Mouse (Mus musculus): Measurements from ENCODE around the gene Pomgnt1. TPM values are rescaled to one million over a fixed set of nuclear protein-coding genes. Genes with fewer than 3 reads are reported as not detected.
A peak's percentile ranks its signal among the peaks of the same experiment; 100 is the strongest.

Pomgnt1 gene
- total RNA-seq, 2 experiments from 2014 or later = 62.4 to 63.5 TPM

DNA sequence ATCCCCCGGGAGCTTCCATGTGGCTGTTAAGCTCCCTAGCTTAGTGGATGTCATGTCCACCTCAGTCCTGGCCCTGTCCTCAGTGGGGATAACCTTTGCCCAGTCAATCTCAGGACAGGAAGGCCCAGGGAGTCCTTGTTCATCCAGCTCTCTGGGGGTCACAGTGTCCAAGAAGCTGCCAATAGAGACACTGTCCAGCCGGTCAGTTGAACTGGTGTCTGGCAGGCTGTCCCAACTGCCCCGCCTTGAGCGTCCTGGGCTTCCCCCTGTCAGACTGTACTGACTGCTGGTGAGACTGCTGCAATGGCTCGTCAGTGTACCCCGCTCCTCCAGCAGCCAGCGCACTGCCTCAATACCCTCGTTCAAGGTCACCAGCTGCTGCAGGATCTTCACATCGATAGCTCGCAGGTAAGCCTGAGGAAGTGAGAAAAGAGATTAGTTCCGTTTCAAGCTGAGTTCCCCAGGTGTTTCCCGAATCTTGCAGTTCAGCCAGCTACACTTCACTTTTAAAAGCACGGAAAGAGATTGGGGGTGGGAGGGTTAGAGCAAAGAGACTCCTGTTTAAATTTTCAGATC is 13.9 kb downstream of the Pomgnt1 start:
- DNase-seq = no peak

DNA sequence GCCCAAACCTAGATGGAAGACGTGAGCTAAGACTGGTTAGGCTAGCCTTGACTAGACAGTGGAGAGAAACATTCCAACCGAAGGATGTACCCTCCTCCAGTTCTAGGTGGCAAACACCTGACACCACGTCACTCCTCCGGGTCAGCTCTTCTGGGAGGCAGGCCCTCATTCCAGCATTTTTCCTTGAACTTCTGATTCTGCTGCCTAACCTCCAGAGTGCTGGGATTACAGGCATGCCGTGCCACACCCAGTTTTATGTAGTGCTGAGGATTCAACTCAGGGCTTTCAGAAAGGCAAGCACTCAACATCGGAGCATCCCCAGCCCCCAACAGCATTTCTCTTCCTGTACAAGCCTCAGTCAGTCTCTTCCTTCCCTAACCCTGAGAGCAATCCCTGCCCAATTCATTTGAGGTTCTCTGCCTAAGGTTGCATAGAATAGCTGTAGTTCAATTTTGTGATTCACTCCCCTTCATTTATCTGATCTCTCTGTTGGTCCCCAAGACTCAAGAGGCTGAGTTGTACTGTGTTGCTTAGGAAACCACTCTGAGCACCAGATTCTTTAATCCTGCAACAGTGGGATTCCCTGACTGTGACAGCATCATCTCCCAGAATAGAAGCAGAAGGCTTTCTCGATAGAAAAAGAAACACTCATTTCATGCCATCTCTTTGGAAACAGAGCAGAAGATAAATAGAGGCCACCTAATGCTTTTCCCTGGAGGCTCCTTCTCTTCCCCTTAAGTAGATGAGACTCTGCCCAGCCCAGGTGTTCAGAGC is 17.3 kb downstream of the Pomgnt1 start:
- no peak for DNase-seq

DNA sequence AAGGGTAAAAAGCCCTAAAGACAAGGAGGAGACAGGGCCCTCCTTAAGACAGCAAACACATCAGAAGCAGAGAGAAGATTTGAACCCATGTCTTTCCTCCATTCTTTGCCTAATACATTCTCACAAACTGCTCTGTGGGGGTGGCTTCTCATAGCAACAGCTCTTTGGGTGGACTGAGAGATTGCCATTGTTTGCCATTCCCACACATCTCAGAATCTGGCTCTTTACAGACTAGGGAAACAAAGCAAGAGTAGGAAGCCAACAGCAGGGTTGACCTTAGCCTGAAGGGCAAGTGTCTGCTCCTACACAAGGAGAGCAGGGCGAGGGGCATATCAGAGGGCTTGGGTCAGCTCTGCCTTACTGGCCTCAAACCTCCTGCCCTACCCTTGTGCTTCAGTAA is 18.1 kb downstream of the Pomgnt1 start:
- DNase-seq = no peak

DNA sequence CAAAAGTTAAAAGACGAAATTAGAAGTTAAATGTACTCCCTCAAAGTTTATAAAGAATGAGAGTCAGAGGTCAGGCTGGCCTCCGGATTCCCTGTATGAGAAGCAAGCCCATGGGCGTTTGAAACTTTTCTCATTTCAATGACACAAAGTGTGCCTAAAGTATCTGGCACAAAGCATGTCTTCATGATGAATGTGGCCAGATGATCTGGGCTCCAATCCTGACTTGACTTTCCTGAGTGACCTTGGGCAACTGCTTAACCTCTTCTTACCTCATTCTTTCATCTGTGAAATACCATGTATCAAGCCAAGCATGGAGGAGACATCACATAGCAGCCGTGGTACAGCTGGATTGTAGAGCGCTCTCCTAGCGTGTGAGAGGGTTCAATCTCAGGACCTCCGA is 18.6 kb downstream of the Pomgnt1 start:
- DNase-seq = no peak

DNA sequence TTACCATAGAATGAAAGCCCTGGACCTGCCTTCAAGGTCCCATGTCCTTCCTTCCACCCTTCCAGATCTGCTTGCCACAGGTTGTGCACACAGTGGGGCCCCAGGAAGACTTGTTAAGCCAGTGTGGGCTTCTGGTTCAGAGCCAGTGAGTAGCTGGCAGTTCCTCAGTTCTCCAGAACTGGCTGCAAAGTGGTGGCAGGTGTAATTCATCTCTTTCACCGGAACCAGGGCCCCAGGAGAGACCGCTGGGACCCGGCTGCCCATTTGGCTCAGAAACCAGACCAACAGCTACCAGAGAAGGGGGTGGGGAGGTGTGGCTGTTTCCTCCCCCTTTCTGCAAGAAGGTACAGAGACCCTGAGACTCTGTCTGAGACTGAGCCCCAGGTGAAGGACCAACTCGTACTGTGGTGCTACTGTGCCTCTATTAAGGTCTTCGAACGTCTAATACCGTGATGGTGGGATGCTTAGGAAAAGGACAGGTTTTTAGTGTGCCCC is 19.7 kb downstream of the Pomgnt1 start:
- DNase-seq = no peak

DNA sequence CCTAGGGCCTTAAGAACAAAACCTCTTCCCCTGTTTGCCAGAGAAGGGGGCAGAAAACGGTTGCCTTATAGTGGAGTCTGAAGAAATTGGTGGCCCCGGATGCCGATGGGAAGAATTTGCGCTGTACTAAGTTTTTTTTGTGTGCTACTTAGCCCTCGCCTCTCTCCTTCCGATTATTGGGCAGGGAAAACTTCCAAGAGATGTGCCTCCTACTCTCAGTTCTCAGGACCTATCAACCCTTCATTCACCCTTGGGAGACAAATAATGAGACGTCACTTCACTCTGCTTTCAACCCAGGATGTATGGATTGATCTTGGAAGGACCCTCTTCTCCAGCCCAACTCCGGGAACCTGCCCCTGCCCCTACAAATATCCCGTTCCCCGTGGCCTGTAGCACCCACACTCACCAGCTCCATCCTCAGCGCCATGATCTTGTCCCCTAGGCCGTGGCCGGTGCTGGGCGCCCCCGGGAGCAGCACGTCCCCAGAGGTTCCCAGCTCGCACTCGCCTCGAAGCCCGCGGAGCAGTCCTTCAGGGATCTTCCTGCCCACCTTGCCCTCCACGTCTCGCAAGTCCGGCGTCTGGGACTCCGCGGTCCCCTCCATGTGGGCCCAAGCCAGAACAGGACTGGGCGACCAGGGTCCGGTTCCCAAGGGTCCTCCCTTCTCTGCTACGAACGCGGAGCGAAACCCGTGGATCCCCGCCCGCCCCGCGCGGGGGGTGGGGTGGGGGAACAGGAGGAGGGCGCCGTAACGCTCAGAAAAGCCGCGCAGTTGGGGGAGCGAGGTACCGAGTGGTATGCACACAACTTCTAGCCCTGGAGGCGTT is 20.5 kb downstream of the Pomgnt1 start:
- DNase-seq = peak; percentile 74 to 76

DNA sequence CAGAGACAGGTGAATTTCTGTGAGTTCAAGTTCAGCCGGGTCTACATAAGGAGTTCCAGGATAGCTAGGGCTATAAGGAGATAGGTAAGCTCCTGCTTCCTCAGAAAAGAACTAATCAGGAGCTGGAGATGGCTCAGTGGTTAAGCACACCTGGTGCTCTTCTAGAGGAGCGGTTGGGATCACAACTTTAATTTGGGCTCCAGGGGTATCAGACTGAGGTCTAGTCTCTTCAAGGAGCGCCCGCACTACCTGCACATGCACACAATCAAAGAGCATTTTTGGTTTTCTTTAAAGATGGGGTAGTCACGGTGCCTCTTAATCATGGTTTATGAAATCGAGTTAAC is 26.1 kb downstream of the Pomgnt1 start:
- DNase-seq = no peak

DNA sequence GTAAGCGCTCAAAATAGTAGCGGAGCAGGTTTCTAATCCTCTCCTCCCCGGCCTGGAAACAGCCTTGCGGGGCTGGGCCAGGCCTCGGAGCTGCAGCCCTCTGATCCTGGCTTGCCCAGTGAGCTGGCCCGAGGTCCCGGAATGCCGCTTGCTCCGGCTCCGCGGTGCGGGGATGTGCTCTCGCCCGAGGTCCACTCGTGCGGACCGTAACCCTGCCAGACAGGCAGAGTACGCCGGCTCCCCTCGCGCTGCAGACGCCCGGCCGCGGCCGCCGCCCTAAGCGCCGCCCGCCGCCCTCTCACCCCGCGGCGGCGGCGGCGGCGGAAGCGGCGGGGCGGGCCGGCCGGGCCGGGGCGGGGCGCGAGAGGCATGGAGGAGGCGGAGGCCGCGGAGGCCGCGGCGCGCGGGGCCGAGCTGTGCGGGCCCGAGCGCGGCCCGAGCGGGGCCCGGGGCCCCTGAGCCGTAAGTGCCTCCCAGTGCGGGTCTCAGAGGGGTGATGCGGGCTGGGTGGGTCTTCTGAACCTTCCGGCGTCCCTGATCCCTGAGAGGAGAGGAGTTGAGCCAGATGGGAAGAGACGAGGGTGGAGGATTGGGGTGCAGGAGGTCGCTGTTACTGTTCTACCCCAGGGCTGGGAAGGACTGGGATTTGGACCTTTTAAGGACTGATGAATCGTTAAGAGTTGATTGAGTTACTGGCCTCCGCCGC is 26.7 kb downstream of the Pomgnt1 start:
- peak; percentile 49 to 60 for DNase-seq

DNA sequence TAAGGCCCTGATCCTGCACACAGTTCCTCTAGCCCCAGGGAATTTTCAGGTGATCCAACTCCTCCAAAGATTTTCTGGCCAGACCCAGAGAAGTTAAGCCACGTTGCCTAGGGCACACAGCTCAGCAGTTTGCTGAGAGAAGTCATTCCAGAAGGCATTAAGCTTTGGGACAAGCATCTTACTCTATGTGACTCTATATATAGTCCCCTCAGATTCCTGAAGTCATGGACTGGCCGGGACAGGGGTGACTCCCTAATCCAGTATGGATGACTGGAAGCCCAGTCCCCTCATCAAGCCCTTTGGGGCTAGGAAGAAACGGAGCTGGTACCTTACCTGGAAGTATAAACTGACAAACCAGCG is 27.2 kb downstream of the Pomgnt1 start:
- no peak for DNase-seq

DNA sequence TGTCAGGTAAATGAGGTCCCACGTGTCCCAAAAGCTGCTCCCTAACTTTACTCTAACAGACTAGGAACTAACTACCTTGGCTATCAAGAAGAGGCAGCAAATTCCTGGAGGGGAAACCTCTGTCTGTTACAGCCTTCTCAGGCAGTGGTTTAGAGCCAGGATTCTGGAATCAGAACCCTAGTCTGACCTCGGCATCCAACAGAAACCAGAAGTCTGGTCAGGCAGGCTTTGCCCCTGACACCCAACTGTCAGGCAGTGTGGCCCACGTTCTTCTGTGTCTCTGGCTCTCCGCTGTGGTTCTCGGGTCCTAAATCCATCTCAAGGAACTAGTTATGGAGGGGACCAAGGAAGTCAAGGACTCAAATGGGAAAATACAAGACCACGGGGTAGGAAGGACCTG is 27.6 kb downstream of the Pomgnt1 start, which contains the start of gene Lurap1:
TSS of gene Lurap1 (minus strand) at position 101 of the 400 bp plus-strand sequence.
- DNase-seq = no peak

DNA sequence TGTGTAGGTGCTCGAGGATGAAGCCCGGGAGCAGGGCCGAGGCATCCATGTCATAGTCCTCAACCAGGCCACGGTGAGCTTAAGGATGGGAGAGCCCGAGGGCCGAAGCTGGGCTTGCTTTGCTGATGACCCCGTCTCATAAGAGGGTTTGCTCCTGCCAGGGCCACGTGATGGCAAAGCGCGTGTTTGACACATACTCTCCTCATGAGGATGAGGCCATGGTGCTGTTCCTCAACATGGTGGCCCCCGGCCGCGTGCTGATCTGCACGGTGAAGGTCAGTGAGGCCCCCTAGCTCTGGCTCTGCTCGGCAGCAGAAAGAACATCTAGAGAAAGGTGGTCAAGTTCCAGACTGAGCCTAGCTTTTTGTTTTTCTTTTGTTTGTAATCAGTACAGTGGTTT is 29.1 kb downstream of the Pomgnt1 start:
- DNase-seq = no peak

DNA sequence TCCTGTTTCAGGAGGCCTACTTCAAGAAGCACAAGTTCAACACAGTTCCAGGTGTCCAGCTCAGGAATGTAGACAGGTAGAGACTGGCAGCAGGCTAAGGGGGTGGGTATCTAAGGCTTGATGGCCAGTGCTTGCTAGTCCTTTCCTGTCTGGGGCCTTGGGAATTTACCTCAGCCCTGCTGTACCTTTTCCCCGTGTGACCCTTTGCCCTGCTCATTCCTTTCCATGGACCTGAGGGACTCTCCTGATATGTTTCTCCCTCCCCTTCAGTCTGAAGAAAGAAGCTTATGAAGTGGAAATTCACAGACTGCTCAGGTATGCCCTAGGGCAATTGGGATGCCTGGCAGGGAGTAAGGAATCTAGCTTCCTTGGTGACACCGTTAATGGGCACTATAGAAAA is 34.2 kb downstream of the Pomgnt1 start:
- no peak for DNase-seq

DNA sequence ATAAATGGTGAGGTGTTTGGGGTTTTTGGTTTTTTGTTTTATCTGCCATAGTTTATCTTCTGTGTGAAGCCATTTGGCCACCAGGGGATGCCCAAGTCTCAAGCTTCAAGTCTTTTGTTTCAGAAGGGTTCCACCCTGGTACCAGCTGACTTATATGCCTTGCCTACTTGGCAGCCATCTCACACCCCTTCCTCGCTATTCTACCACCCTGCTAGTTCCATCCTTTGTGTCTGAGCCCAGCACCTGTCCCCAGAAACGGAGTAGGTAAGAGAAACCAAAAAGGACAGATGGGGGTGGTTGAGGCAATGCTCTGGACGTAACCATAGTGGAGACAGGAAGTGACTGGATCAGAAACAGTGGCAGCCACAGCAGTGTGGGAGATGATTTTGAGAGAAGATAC is 36.3 kb downstream of the Pomgnt1 start:
- DNase-seq = no peak

DNA sequence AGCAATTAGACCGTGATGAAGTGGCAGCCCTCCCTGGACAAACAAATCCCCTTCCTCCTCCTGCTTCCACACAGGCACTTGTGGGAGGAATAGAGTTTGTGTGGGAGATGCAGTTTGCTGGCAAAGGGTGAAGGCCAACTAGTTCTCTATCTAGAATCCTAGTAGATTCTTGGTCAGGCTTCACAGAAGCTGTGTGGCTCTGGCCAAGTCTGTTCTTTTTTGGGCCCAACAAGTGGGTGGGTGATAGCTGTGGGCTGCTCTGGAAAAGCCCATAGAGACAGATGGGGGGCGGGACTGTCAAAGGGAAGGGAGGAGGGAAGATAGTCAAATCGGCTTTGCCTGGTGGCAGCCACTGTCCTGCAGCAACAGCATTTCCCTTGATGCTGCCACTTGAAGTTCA is 37.1 kb downstream of the Pomgnt1 start:
- DNase-seq = peak; percentile 69 to 70

DNA sequence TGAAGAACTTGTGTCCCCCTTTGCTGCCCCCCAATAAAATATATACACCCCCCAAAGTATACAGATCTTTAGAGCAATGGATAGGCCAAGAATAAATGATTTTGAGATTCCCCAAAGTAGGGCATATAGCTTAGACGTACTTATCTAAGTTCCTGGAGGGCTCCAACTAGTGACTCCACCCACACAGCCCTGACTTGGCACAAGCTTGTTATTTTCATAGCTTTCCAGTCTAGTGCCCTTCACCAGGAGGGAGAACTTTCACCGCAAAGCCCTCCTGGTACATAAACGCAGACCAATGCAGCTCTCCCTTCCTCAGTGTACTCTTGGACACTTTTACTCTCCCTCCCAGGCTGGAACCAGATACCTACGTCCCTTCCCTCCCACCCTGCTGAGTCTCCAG is 38.5 kb downstream of the Pomgnt1 start:
- DNase-seq = no peak

DNA sequence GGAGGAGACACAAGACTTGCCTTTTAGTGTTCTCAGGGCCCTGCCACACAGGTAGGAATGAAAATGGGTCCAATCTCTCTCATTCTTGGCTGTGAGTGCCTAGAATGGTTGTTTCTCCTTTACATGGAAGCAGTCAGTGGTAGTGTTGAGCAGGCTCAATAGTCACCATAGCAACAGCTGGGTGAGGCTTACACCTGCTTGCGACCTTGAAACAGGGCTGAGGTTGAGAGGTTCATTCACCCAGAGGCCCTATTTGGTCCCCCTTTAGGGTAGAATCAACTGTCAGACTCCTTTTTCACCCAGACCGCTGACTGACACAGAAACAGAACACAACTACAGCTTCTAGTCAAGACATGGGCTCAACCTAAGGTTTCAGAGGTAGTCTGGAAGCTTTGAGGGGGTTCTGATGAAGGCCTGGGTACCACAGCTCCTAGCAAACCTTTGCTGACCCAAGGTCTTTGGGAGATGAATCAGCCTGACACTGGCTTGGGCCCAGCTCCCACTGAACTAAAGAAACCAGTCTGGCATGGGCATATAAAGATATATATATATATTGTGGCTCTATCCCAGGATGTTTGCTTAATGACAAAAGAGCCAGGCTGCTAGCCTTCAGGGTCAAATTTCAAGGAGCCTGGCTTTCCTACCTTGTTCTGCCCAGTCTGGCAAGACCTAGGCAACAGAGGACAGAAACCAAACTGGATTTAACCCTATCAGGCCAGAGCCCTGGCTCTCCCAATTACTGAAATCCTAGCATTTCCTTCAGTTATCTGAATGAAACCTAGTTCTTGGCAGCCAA is 41.3 kb downstream of the Pomgnt1 start:
- DNase-seq = no peak

DNA sequence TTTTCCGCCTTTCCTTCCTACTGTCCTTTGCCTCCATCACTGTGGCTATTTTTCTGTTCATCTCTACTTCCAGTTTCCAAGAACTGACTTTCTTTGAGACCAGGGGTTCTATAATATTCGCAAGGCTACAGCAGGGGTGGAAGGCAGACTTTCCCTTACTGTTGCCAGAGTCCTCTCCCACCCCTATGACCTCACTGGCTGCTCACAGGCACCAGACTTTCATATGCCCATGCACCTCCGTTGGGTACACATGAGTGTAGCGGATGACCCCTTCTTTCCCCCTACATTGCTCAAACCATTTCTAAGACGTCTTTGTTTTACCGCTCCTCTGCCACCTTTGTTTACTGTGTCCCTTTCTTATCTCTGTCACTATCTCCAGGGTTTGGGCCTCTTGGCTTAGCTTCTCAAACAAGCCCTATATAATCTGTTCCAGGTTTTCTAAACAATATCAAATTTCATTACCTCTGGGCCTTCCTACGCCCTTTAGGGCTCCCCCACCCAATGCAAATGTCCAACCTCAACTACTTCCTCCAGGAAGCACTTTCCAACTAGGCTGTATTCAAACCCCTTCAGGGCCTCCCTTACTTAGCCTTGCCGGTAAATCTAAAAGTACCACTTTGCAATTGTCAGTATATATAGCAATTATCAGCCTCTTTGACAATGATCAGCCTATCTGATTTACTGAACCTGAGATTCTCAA is 42.2 kb downstream of the Pomgnt1 start:
- no peak for DNase-seq

DNA sequence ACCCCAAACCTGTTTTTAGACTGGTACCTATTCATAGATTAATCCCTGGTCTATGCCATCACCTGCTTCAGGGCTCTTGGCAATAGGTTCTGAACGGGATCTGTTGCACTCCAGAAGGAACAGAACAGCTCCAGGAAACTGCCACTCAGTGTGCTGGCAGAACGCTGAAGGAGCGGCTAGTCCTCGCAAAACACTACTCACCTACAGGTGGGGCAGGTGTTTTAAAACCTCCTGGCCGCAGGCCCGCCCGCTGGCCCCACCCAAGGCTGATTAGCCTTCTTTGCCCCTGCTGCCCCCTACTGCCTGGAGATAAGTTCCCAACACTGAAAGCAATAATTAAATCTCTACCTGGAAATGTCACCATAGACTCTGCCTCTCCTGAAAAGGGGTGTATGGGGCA is 43.8 kb downstream of the Pomgnt1 start, which contains the start of gene Tspan1:
TSS of gene Tspan1 (minus strand) at position 198 of the 400 bp plus-strand sequence.
- no peak for DNase-seq

DNA sequence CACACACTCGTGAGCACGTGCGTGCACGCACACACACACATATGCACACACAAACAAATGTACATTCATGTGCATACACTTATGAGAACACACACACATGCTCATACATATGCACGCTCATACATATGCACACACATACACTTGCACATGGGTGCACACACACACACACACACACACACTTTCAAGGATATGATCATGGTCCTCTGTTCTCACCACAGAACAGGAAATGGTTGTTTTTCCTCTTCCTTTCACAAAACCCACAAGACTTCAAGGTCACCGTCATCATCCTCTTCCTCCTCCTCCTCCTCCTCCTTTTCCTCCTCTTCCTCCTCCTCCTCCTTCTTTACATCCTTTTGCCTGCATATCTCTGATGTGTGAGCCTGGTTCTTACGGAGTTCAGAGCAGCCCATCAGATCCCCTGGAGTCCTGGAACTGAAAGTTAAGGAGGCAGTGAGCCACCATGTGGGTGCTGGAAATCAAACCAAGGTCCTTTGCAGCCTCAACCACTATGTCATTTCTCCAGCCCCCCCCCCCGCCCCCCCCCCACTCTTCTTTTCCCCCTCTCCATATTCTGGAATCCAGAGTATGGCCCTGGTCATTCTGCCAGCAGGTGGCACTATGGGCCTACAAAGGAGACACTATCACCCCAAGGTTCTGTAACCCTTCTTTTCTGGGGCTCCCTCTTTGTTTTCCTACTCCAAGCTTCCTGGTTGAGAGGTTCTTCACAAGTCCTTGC is 45.1 kb downstream of the Pomgnt1 start:
- peak; percentile 66 to 74 for DNase-seq

DNA sequence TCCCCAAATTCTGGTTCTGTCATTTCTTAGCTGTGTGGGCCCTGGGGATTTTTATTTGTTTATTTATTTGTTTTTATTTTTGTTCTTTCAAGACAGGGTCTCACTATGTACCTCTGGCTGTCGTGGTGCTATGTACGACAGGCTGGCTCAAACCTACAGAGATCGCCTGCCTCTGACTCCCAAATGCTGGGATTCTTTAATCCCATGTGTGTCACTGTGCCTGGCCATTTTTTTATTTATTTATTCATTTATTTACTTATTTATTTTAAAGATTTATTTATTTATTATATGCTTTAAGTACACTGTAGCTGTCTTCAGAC is 45.7 kb downstream of the Pomgnt1 start:
- DNase-seq = no peak

DNA sequence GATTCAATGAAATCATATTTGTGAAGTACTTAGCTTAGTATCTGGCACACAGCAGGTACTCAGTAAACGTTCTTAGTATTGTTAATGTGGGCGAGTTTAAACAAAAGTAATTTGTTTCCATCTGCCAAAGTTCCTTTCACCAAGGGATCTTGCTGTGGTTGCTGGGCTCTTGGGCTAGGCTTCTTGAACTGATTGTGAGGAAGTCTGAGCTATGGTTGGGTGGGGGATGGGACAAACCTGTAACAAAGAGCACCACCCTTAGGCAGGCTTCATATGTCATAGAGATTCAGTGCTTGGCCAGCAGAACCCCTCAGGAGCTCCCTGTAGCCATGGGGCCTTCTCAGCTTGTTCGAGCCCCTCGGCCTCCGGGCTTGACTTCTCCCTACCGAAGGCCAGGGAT is 49.4 kb downstream of the Pomgnt1 start, which contains the start of the genes 1700042G07Rik and Gm49337:
TSS of gene 1700042G07Rik (plus strand) at position 301 of the 400 bp plus-strand sequence.
TSS of gene Gm49337 (plus strand) at position 313 of the 400 bp plus-strand sequence.
- no peak for DNase-seq

Data from layer of hippocampus, postnatal 36 days (tissue).